Mouse (Mus musculus): ENCODE measurements around the gene Nol10. TPM values are rescaled to one million over a fixed set of nuclear protein-coding genes. Genes with fewer than 3 reads are reported as not detected.

The Nol10 gene
- 25.5 and 27.6 TPM in 2 replicates for polyA plus RNA-seq (2011; ENCODE audit: insufficient read length, low read depth, missing spikeins)

DNA sequence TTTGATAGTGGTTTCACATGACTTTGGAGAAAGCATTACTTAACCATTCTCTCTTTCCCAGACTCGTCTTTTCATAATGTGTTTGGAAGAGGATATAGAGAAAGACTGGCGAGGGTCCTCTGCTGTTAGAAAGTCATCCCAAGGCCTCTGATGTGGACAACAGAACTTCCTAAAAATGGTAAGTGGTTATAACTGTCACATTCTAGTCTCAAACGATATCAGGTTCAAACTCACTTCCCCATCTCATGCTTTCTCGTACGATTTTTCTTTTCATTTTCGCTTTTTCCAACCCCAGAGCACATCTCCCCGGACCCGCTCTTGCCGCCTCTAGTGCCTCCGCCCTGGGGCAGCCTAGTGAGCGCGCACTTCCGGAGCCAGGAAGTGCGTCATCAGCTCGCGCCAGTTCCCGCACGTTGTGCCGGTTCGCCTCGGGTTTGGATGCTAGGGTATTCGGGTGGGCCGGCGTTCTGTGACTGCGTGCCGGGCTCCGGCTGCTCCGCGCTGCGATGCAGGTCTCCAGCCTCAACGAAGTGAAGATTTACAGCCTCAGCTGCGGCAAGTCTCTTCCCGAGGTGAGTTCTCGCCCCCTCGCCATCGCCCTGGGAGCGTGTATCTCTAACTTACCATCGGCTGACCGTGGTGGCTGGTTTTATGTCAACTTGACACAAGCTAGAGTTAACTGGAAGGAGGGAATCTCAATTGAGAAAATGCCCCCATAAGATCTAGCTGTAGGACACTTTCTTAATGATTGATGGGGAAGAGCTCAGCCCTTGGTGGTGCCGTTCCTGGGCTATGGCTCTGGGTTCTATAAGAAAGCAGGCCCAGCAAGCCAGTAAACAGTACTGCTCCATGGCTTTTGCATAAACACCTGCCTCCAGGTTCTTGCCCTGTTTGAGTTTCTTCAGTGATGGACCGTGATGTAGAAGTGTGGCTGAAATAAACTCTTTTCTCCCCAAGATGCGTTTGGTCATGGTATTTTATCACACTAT is at the start of gene Nol10:
Gene Nol10, plus strand, starts transcription at position 411 of the 989 bp plus-strand sequence.
- Histone ChIP-seq H3K4me3 (ENCODE audit: insufficient read depth, low read length) (peak within 1 kb of the TSS; percentile 78), H3K4me1 (ENCODE audit: control insufficient read depth, insufficient read depth, low read length) (no peaks in the 10 kb centered on the region), H3K27ac (ENCODE audit: insufficient read depth, low read length) (peak within 1 kb of the TSS; percentile 15; the same call in 1 of the 2 replicates)
- no peak for TF ChIP-seq CTCF (IDR thresholded peaks at IDR 0.05; ENCODE audit: borderline replicate concordance, insufficient read depth, low read length)
- TF ChIP-seq POLR2A (IDR thresholded peaks at IDR 0.05; ENCODE audit: low read depth, low read length): peak; percentile 91

DNA sequence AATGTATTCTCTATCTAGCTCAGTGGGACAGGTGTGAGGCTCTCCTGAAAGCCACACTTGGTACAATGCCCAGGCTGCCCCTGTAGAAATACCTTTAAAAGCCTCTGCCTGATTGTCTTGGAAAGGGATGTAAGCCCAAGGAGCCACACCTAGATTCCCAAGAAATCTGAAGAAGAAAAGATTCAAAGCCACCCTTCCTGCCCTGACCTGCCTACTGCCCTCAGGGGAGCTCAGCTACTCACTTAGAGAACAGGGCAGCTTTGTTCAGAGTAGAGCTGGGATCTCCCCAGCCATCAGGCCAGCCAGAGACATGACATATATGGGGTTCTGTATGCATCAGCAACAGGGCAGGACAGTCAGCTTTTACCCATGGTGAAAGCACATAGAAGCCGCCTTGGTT is 48.4 kb upstream of the Nol10 start:
- Histone ChIP-seq H3K4me1 (ENCODE audit: control insufficient read depth, insufficient read depth, low read length) (peaks cover 5% of the 10 kb centered on the region; the same call in 1 of the 2 replicates), H3K4me3 (ENCODE audit: insufficient read depth, low read length) (no peak overlapping the region), H3K27ac (ENCODE audit: insufficient read depth, low read length) (no peak overlapping the region)
- no peak for TF ChIP-seq POLR2A (IDR thresholded peaks at IDR 0.05; ENCODE audit: low read depth, low read length)
- no peak for TF ChIP-seq CTCF (IDR thresholded peaks at IDR 0.05; ENCODE audit: borderline replicate concordance, insufficient read depth, low read length)

DNA sequence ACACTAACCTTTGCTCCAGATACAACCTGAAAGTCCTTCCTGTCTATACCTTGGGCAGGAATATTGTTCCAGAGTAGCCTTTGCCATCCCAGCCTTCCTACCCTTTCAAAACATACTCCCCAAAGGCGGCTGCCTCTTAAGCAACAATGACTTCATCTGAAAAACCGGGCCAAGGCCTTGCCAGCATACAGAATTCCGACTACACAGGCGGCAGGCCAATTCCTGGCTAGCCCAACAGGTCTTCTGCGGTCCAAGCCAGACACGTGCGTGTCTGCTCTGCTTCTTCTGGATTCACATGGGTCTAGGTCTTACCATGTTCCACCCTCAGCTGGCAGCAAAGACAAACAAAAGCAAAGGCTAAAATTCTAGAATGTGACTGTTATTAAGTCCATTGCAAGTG is 42.8 kb upstream of the Nol10 start:
- TF ChIP-seq CTCF (IDR thresholded peaks at IDR 0.05; ENCODE audit: borderline replicate concordance, insufficient read depth, low read length) (no peak), POLR2A (IDR thresholded peaks at IDR 0.05; ENCODE audit: low read depth, low read length) (no peak)
- no peak overlapping the region for H3K4me3 ChIP-seq (ENCODE audit: insufficient read depth, low read length)
- H3K27ac ChIP-seq (ENCODE audit: insufficient read depth, low read length): no peak overlapping the region
- peaks cover 5% of the 10 kb centered on the region; the same call in 1 of the 2 replicates for H3K4me1 ChIP-seq (ENCODE audit: control insufficient read depth, insufficient read depth, low read length)

DNA sequence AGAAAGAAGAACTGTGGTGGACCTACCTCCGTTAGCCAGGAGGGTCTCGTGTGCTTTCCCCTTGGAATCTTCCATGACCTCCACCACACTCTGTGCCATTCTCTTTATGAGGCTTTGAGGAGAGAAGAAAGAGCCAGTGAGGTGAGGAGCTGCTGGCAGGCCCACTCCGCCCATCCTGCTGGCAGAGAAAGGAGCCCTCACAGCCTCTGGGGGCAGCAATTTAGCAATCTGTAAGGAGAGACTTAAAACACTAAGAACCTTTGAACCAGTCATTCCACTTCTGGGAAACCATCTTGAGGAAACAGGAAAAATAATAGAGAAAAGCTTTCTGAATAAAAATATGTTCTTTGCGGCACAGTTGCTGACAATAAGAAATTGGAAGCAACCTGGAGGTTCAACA is 40.0 kb upstream of the Nol10 start:
- TF ChIP-seq CTCF (IDR thresholded peaks at IDR 0.05; ENCODE audit: borderline replicate concordance, insufficient read depth, low read length) (no peak), POLR2A (IDR thresholded peaks at IDR 0.05; ENCODE audit: low read depth, low read length) (no peak)
- Histone ChIP-seq H3K4me1 (ENCODE audit: control insufficient read depth, insufficient read depth, low read length) (peaks cover 4% of the 10 kb centered on the region; the same call in 1 of the 2 replicates), H3K27ac (ENCODE audit: insufficient read depth, low read length) (no peak overlapping the region), H3K4me3 (ENCODE audit: insufficient read depth, low read length) (no peak overlapping the region)

DNA sequence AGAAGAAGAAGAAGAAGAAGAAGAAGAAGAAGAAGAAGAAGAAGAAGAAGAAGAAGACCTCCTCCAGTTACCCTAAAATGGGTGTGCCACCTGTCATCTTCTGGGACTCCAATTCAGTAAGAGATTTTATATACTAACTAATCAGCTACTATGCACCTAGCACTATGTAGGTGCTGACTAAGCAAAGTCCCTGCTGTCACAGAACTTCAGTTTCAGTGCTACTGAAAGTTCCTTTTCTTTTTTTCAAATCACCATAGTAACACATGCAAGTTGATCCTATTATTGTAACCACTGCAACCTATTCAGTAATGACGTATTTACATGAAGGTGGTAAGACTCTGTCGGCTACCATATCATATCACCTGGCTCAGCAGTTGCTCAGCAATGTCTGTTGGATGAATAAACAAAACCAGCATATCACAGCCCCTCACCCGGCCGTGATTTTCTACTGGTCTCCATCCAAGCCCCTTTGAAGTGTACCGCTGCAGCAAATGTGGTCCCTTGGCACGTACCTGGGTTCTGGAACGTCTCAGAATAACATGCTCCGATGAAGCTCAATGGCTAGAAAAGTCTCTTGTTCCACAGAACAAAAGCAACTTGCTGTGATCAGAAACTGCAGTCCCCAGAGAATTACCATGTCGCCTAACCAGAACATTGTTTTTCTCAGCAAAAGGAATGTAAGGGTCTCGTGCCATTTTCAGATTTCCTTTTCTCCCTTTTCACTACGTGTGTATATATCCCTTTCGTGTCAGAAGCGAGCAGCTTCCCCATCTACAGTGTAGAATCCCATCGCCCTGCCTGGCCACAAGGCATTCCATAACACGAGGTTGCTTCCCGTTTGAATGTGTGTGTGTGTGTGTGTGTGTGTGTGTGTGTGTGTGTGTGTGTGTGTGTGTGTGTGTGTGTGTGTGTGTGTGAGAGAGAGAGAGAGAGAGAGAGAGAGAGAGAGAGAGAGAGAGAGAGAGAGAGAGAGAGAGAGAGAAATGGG is 37.1 kb upstream of the Nol10 start:
- Histone ChIP-seq H3K4me3 (ENCODE audit: insufficient read depth, low read length) (no peak overlapping the region), H3K27ac (ENCODE audit: insufficient read depth, low read length) (no peak overlapping the region), H3K4me1 (ENCODE audit: control insufficient read depth, insufficient read depth, low read length) (no peaks in the 10 kb centered on the region)
- TF ChIP-seq POLR2A (IDR thresholded peaks at IDR 0.05; ENCODE audit: low read depth, low read length) (no peak), CTCF (IDR thresholded peaks at IDR 0.05; ENCODE audit: borderline replicate concordance, insufficient read depth, low read length) (no peak)

DNA sequence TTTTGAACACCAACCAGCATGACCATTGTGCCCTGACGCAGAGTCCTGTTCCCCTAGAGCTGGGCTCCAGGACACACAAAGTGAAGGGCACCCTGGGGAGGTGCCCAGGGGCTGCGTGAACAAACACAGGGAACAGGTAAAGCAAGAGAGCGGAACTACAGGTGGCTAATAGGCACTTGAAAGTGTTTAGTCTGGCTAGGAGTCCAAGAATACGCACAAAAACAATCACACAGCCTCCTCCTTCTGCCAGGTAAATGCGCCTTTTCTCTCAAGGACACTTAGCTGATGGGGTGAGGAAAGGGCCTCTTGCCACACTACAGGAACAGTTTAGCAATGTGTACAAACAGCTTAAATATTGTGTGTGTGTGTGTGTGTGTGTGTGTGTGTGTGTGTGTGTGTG is 32.2 kb upstream of the Nol10 start:
- no peak for TF ChIP-seq POLR2A (IDR thresholded peaks at IDR 0.05; ENCODE audit: low read depth, low read length)
- no peak for TF ChIP-seq CTCF (IDR thresholded peaks at IDR 0.05; ENCODE audit: borderline replicate concordance, insufficient read depth, low read length)
- H3K4me3 ChIP-seq (ENCODE audit: insufficient read depth, low read length): no peak overlapping the region
- H3K27ac ChIP-seq (ENCODE audit: insufficient read depth, low read length): no peak overlapping the region
- H3K4me1 ChIP-seq (ENCODE audit: control insufficient read depth, insufficient read depth, low read length): no peaks in the 10 kb centered on the region

DNA sequence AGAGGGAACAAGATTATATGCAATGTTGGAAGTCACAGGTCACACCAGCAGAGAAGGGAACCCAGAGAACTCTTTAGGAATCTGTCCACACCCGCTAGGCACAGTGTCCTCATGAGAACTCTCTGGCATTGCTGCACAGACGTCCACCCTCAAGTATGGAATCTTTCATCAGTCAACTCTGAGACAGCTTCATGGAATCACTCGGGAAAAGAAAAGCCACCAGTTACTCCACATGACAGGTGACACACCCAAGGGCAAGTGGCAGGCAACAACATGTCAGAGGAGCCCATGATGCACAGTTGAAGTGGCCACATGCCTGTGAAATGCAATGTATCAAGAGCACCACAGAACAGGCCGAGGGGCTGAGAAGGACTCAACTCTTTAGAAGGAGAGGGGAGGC is 30.3 kb upstream of the Nol10 start:
- no peak overlapping the region for H3K4me3 ChIP-seq (ENCODE audit: insufficient read depth, low read length)
- H3K27ac ChIP-seq (ENCODE audit: insufficient read depth, low read length): no peak overlapping the region
- TF ChIP-seq CTCF (IDR thresholded peaks at IDR 0.05; ENCODE audit: borderline replicate concordance, insufficient read depth, low read length) (no peak), POLR2A (IDR thresholded peaks at IDR 0.05; ENCODE audit: low read depth, low read length) (no peak)
- no peaks in the 10 kb centered on the region for H3K4me1 ChIP-seq (ENCODE audit: control insufficient read depth, insufficient read depth, low read length)

DNA sequence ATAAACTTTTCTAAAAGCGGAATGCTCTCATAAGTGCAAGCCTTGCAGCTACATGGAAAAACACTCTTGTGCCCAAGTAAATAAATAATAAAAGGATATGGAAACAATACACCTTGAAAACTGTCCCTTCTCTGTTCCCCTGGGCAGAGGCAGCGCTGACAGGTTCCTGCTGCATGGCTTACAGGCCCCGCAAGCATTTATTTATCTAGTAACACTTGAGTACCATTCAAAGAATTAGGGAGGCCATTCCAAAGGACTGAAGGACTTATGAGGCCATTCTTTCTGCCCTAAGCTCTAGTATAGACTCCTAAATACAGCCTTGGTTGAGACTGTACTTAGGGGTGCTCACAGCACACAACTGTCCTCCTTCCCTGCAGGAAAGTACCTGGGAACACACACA is 29.8 kb upstream of the Nol10 start:
- H3K27ac ChIP-seq (ENCODE audit: insufficient read depth, low read length): no peak overlapping the region
- no peaks in the 10 kb centered on the region for H3K4me1 ChIP-seq (ENCODE audit: control insufficient read depth, insufficient read depth, low read length)
- no peak overlapping the region for H3K4me3 ChIP-seq (ENCODE audit: insufficient read depth, low read length)
- TF ChIP-seq CTCF (IDR thresholded peaks at IDR 0.05; ENCODE audit: borderline replicate concordance, insufficient read depth, low read length) (no peak), POLR2A (IDR thresholded peaks at IDR 0.05; ENCODE audit: low read depth, low read length) (no peak)
